Mouse (Mus musculus) midbrain, embryonic 12.5 days (tissue): Measurements from ENCODE around the gene Asb15. TPM values are rescaled to one million over a fixed set of nuclear protein-coding genes. Genes with fewer than 3 reads are reported as not detected.

ENCODE experiments used
- ATAC-seq: fragments of 200-750 bp; cut with Nextera tagmentation; 2 replicates; pipeline ENCODE4 v1.8.0; 2017; ENCODE audit warnings: low read depth, moderate TSS enrichment, moderate library complexity; ENCODE audit not compliant: low FRiP score
- H3K27ac ChIP-seq: fragments of 300-500 bp; sonication (generic); replicated peaks from 2 replicates; pipeline ENCODE4 v1.5.1; 2016; ENCODE audit warnings: mild to moderate bottlenecking
- H3K27me3 ChIP-seq: fragments of 300-500 bp; sonication (generic); 2 replicates; pipeline ENCODE4 v1.6.1; 2016; ENCODE audit warnings: mild to moderate bottlenecking
- H3K36me3 ChIP-seq: fragments of 300-500 bp; sonication (generic); 2 replicates; pipeline ENCODE4 v1.6.1; 2016
- H3K4me1 ChIP-seq: fragments of 300-500 bp; sonication (generic); 2 replicates; pipeline ENCODE4 v1.6.1; 2016
- H3K4me2 ChIP-seq: fragments of 300-500 bp; sonication (generic); replicated peaks from 2 replicates; pipeline ENCODE4 v1.6.1; 2016; ENCODE audit warnings: mild to moderate bottlenecking, moderate library complexity
- H3K4me3 ChIP-seq: fragments of 300-500 bp; sonication (generic); 2 replicates; pipeline ENCODE4 v1.5.1; 2016; ENCODE audit warnings: mild to moderate bottlenecking
- H3K9ac ChIP-seq: fragments of 300-500 bp; sonication (generic); replicated peaks from 2 replicates; pipeline ENCODE4 v1.6.1; 2016; ENCODE audit warnings: mild to moderate bottlenecking, moderate library complexity
- H3K9me3 ChIP-seq: fragments of 300-500 bp; sonication (generic); 2 replicates; pipeline ENCODE4 v1.6.1; 2016; ENCODE audit warnings: mild to moderate bottlenecking
- WGBS: fragments of 180-500 bp; shearing (Covaris S2); methylation state at CpG from one replicate; pipeline ENCODE4 v1.1.7; 2016; 5-methylcytosine and 5-hydroxymethylcytosine counted together
- polyA plus RNA-seq: library from polyadenylated mRNA; unstranded; fragments of >200 nt; fragmentation: Nextera tagmentation; extraction: Ambion mirVana; gene quantifications from 2 replicates; pipeline ENCODE4 v1.2.1, GENCODE M21; 2016

The Asb15 gene
- polyA plus RNA-seq, 1 experiment from 2014 or later: not detected

GRCm38 (mm10) chr6:24571126-24571525 lies 43.2 kb downstream of the Asb15 start:
- no peak overlapping the region for H3K4me3 ChIP-seq
- no peaks in the 10 kb centered on the region for H3K36me3 ChIP-seq
- no peaks in the 10 kb centered on the region for H3K4me1 ChIP-seq
- ATAC-seq: no peak
- H3K4me2 ChIP-seq: no peak overlapping the region
- no peaks in the 10 kb centered on the region for H3K9me3 ChIP-seq
- H3K9ac ChIP-seq: 0 out of 2 replicates have a peak overlapping the region, but pooled peaks have one; percentile 15
- H3K27ac ChIP-seq: no peak overlapping the region
- WGBS: 75% methylated on average over 6 of the region's 6 CpGs
- no peaks in the 10 kb centered on the region for H3K27me3 ChIP-seq

GRCm38 (mm10) chr6:24572431-24572830 lies 44.5 kb downstream of the Asb15 start:
- 89% methylated on average over 14 of the region's 14 CpGs for WGBS
- no peak overlapping the region for H3K4me3 ChIP-seq
- no peaks in the 10 kb centered on the region for H3K4me1 ChIP-seq
- H3K4me2 ChIP-seq: no peak overlapping the region
- no peak overlapping the region for H3K9ac ChIP-seq
- H3K36me3 ChIP-seq: no peaks in the 10 kb centered on the region
- H3K27me3 ChIP-seq: no peaks in the 10 kb centered on the region
- no peaks in the 10 kb centered on the region for H3K9me3 ChIP-seq
- H3K27ac ChIP-seq: no peak overlapping the region
- no peak for ATAC-seq

GRCm38 (mm10) chr6:24573319-24573718 lies 45.4 kb downstream of the Asb15 start:
- no peak overlapping the region for H3K9ac ChIP-seq
- no peak overlapping the region for H3K4me3 ChIP-seq
- no peaks in the 10 kb centered on the region for H3K36me3 ChIP-seq
- ATAC-seq: no peak
- H3K4me2 ChIP-seq: no peak overlapping the region
- no peaks in the 10 kb centered on the region for H3K4me1 ChIP-seq
- H3K27me3 ChIP-seq: no peaks in the 10 kb centered on the region
- no peak overlapping the region for H3K27ac ChIP-seq
- H3K9me3 ChIP-seq: no peaks in the 10 kb centered on the region

GRCm38 (mm10) chr6:24583456-24583855 lies 55.5 kb downstream of the Asb15 start:
- no peaks in the 10 kb centered on the region for H3K36me3 ChIP-seq
- WGBS: 82% methylated on average over 3 of the region's 3 CpGs

GRCm38 (mm10) chr6:24585431-24586310 lies 57.7 kb downstream of the Asb15 start:
- H3K27ac ChIP-seq: no peak overlapping the region

More at GRCm38 (mm10) chr6:24583456-24583855, 55.5 kb downstream of the Asb15 start:
- ATAC-seq: no peak
- no peaks in the 10 kb centered on the region for H3K4me1 ChIP-seq
- no peaks in the 10 kb centered on the region for H3K27me3 ChIP-seq
- no peak overlapping the region for H3K9ac ChIP-seq
- no peaks in the 10 kb centered on the region for H3K9me3 ChIP-seq
- no peak overlapping the region for H3K4me3 ChIP-seq
- H3K27ac ChIP-seq: no peak overlapping the region
- H3K4me2 ChIP-seq: no peak overlapping the region

GRCm38 (mm10) chr6:24586885-24587284 lies 58.9 kb downstream of the Asb15 start:
- Histone ChIP-seq H3K27me3 (no peaks in the 10 kb centered on the region), H3K4me3 (no peak overlapping the region), H3K27ac (no peak overlapping the region), H3K36me3 (no peaks in the 10 kb centered on the region), H3K9me3 (no peaks in the 10 kb centered on the region), H3K4me1 (no peaks in the 10 kb centered on the region), H3K4me2 (no peak overlapping the region), H3K9ac (no peak overlapping the region)
- ATAC-seq: no peak
- WGBS: 44% methylated on average over 3 of the region's 3 CpGs

More at GRCm38 (mm10) chr6:24585431-24586310, 57.7 kb downstream of the Asb15 start:
- WGBS: 62% methylated on average over 10 of the region's 10 CpGs
- Histone ChIP-seq H3K4me2 (no peak overlapping the region), H3K9ac (no peak overlapping the region), H3K9me3 (no peaks in the 10 kb centered on the region), H3K27me3 (no peaks in the 10 kb centered on the region), H3K4me1 (no peaks in the 10 kb centered on the region), H3K36me3 (no peaks in the 10 kb centered on the region), H3K4me3 (no peak overlapping the region)
- no peak for ATAC-seq

GRCm38 (mm10) chr6:24590282-24590681 lies 62.3 kb downstream of the Asb15 start:
- Histone ChIP-seq H3K27ac (no peak overlapping the region), H3K9ac (no peak overlapping the region), H3K27me3 (no peaks in the 10 kb centered on the region), H3K4me2 (no peak overlapping the region), H3K4me1 (no peaks in the 10 kb centered on the region), H3K4me3 (no peak overlapping the region), H3K9me3 (no peaks in the 10 kb centered on the region), H3K36me3 (no peaks in the 10 kb centered on the region)
- ATAC-seq: no peak
- WGBS: 81% methylated on average over 5 of the region's 5 CpGs

GRCm38 (mm10) chr6:24591525-24592218 lies 63.7 kb downstream of the Asb15 start:
- H3K9me3 ChIP-seq: no peaks in the 10 kb centered on the region
- WGBS: 51% methylated on average over 10 of the region's 10 CpGs
- 0 out of 2 replicates have a peak, but pooled peaks have one; percentile 23 for ATAC-seq
- H3K27me3 ChIP-seq: no peaks in the 10 kb centered on the region
- H3K4me3 ChIP-seq: no peak overlapping the region
- H3K4me1 ChIP-seq: no peaks in the 10 kb centered on the region
- no peaks in the 10 kb centered on the region for H3K36me3 ChIP-seq
- H3K4me2 ChIP-seq: no peak overlapping the region
- no peak overlapping the region for H3K27ac ChIP-seq
- no peak overlapping the region for H3K9ac ChIP-seq

GRCm38 (mm10) chr6:24597500-24597899 lies 69.6 kb downstream of the Asb15 start, which contains the start of gene Lmod2:
Gene Lmod2 (plus strand): TSS chr6:24597762.
- Histone ChIP-seq H3K9ac (no peak within 1 kb of the TSS), H3K4me1 (0 out of 2 replicates have a peak, but pooled peaks cover 3% of the 10 kb centered on the region), H3K36me3 (no peaks in the 10 kb centered on the region), H3K4me3 (no peak within 1 kb of the TSS), H3K27ac (no peak within 1 kb of the TSS), H3K9me3 (no peaks in the 10 kb centered on the region), H3K27me3 (no peaks in the 10 kb centered on the region), H3K4me2 (no peak within 1 kb of the TSS)
- 59% methylated on average over 10 of the region's 10 CpGs for WGBS
- no peak for ATAC-seq

- ATAC-seq: no peak
- Histone ChIP-seq H3K27ac (no peak overlapping the region), H3K9me3 (no peaks in the 10 kb centered on the region), H3K36me3 (no peaks in the 10 kb centered on the region), H3K4me2 (no peak overlapping the region), H3K27me3 (no peaks in the 10 kb centered on the region), H3K4me1 (0 out of 2 replicates have a peak, but pooled peaks cover 3% of the 10 kb centered on the region), H3K9ac (no peak overlapping the region), H3K4me3 (no peak overlapping the region)
- 94% methylated on average over 6 of the region's 6 CpGs for WGBS
These were observed 71.2 kb downstream of the Asb15 start for GRCm38 (mm10) chr6:24599179-24599578.

- Histone ChIP-seq H3K4me3 (no peak overlapping the region), H3K4me1 (0 out of 2 replicates have a peak, but pooled peaks cover 3% of the 10 kb centered on the region), H3K27me3 (no peaks in the 10 kb centered on the region), H3K4me2 (no peak overlapping the region), H3K9me3 (no peaks in the 10 kb centered on the region), H3K9ac (no peak overlapping the region), H3K27ac (no peak overlapping the region), H3K36me3 (no peaks in the 10 kb centered on the region)
- ATAC-seq: no peak
- 82% methylated on average over 5 of the region's 5 CpGs for WGBS
These were observed 71.7 kb downstream of the Asb15 start for GRCm38 (mm10) chr6:24599639-24600038.

- Histone ChIP-seq H3K27ac (no peak overlapping the region), H3K9ac (no peak overlapping the region), H3K4me1 (0 out of 2 replicates have a peak, but pooled peaks cover 3% of the 10 kb centered on the region), H3K4me2 (no peak overlapping the region), H3K4me3 (no peak overlapping the region), H3K36me3 (no peaks in the 10 kb centered on the region), H3K27me3 (no peaks in the 10 kb centered on the region), H3K9me3 (no peaks in the 10 kb centered on the region)
- WGBS: 90% methylated on average over 6 of the region's 6 CpGs
- ATAC-seq: no peak
These were observed 72.2 kb downstream of the Asb15 start for GRCm38 (mm10) chr6:24600134-24600533.
